Mouse (Mus musculus) lung, postnatal 0 days (tissue): ENCODE data around the gene Olfr901.

Experiments
- CTCF ChIP-seq: IDR thresholded peaks from 2 replicates; pipeline ENCODE4 v1.5.1; 2016; ENCODE audit warnings: antibody characterized with exemption, mild to moderate bottlenecking
- EP300 ChIP-seq: IDR thresholded peaks from 2 replicates; pipeline ENCODE4 v1.6.1; 2016; ENCODE audit warnings: antibody characterized with exemption, mild to moderate bottlenecking, control low read depth

GRCm38 (mm10) chr9:38427026-38427425 lies 2.2 kb upstream of the Olfr901 start:
- TF ChIP-seq EP300, result no peak
- TF ChIP-seq CTCF, result no peak
